Mouse (Mus musculus) telencephalon, adult 2 months (tissue): ENCODE data around the gene Opcml.
A peak's percentile ranks its signal among the peaks of the same experiment; 100 is the strongest.

Source experiments
- DNase-seq: peaks from one replicate; pipeline ENCODE4 v3.0.0-alpha.2; 2011; ENCODE audit warnings: low read depth, low spot score

The Opcml gene

DNA sequence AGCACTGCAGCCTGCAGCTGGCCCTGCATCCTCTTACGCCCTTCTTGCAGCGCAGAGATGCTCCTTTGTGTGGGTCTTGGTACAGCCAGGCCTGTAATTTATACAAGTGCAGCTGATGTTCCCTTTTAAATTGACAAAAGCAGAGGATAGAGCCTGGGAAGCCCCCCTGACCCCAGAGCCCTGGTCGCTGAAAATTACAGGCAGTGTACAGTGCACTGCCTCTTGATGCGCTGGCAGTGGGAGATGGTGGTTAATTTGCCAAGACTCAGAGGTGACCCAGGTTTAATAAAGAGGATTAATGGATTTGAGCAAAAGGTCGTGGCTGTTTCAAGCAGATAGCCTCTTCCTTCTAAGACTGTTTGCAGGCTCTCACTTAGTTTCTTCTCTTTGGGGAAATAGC, 39.9 kb downstream of the Opcml start:
- no peak for DNase-seq

DNA sequence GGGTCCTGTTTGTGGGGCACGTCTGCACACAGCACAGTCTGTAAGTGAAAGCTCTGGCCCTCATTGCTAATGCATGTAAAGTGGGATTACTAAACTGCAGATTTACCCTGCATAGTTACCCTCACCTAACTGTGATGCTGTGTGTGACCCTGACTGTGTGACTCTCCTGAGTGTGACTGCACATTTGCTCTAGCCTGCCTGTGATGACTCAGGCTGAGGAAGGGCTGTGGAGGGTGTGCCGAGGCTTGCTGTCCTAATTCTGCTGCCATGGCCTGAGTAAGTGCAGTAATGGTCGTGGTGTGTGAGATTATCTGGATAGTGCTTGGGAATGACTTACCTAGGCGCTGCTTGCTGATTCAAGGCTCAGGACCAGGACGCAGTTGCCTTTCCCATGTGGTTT, 52.2 kb downstream of the Opcml start:
- no peak for DNase-seq

- peak; percentile 52 for DNase-seq
Observed at GRCm38 (mm10) chr9:27871624-27872023, 81.0 kb downstream of the Opcml start.

GRCm38 (mm10) chr9:27889636-27890035, 99.1 kb downstream of the Opcml start:
- DNase-seq: no peak

DNA sequence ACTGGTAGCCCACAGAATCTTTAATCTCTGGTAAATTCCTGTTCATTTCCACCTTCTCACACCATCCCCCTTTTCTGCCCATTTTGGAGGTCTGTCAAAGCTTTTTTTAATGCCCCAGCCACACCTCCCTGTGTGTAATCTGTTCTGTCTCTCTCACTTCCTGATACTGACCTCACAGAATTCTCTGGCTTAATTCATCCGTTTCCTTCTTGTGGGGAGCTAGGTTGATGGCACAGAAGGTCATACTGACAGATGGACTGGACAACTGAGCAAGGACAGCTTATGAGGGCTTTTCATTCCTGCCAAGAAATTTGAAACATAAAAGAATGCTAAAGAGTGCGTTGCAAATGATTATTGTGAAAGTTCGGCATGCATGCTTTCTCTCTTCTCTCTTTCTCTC, 126.7 kb downstream of the Opcml start:
- DNase-seq: no peak

DNA sequence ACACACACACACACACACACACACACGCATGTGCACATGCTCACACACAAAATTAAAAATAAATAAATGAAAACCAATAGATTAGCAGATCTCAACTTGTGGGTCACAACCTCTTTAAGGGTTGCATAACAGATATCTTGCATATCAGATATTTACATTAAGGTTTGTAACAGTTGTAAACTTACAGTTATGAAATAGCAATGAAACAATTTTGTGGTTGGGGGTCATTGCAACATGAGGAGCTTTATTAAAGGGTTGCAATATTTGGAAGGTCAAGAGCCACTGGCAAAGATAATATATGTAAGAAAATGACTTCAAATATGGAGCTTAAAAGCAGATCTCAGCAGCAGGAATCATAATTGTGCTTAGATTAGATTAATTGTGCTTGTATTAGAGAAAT, 132.9 kb downstream of the Opcml start:
- DNase-seq: no peak

GRCm38 (mm10) chr9:27923945-27924825, 133.6 kb downstream of the Opcml start:
- peak; percentile 74 for DNase-seq

- DNase-seq: no peak
Observed at GRCm38 (mm10) chr9:27925650-27926049, 135.1 kb downstream of the Opcml start.

DNA sequence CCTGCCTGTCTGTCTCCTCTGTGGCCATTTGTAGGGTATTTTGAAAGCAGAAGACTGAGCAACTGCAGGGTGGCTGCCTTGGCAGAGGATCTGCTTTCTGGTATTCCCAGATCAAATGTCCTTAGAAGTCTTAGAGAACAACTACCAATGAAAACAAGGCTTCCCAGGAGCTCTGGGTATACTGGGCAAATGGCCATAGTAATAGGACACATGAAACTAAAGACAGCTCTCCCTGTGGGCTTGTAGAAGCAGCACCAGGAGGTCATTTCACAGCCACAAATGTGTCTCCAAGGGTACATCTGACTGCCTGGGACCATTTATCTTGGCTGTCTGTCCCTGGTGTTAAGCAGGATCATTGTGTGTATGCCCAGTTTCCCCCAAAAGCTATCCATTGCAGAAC, 146.7 kb downstream of the Opcml start:
- no peak for DNase-seq

GRCm38 (mm10) chr9:27937660-27938059, 147.1 kb downstream of the Opcml start:
- no peak for DNase-seq

GRCm38 (mm10) chr9:27945323-27946010, 154.9 kb downstream of the Opcml start:
- DNase-seq: no peak

GRCm38 (mm10) chr9:27951110-27951509, 160.5 kb downstream of the Opcml start:
- DNase-seq: no peak

- DNase-seq: peak; percentile 55
Observed at GRCm38 (mm10) chr9:27961682-27962081, 171.1 kb downstream of the Opcml start.

- peak; percentile 53 for DNase-seq
Observed at GRCm38 (mm10) chr9:27963385-27963784, 172.8 kb downstream of the Opcml start.

DNA sequence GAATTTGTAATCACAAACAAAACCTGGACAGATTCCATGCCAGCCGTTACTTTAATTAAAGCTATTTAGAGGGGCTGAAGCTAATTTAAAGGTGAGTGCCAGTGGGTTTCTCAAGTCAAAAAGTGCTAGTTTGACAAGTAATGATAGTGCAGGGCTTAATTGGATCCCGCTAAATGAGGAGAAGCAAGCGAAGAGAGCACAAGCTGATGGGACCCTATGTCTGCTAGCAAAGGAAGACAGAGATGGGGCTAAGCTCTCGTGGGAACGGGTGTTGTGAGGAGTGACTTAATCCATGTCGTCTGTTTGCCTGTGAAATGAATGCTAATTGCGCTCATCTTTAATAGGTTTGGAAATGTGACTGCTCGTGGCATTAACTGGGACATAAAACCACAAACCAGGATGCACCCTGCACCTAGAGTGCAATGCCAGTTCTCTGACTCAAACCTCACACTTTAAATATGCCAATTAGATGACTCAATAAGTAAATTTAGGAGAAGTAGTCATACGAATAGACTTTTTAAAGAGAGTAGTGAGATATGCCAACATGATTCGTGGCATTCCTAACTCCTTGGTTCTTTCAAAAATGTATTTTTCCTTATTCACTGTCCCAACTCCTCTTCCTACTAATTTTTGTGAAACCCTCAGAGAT, 174.5 kb downstream of the Opcml start:
- peak; percentile 46 for DNase-seq

- no peak for DNase-seq
Observed at GRCm38 (mm10) chr9:27968266-27968665, 177.7 kb downstream of the Opcml start.

- peak; percentile 47 for DNase-seq
Observed at GRCm38 (mm10) chr9:27972293-27972692, 181.7 kb downstream of the Opcml start.

DNA sequence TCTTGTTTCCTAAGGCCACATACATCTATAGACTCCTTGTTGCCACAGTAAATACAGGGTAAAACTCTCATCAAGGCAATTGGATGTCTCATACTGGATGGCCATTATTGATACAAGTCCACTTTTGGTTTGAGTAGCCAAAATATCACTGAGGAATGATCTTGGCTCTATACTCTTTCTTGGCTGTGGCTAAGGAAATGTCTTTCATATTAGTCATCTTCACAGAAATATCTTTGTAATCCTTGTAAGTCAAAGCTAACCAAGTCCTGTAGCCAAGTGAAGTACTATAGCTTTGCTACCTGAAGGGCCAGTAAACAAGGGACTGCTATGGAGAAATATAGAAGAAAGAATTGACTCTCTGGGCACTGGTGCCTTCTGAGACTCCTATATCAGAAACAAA, 192.0 kb downstream of the Opcml start:
- DNase-seq: no peak

DNA sequence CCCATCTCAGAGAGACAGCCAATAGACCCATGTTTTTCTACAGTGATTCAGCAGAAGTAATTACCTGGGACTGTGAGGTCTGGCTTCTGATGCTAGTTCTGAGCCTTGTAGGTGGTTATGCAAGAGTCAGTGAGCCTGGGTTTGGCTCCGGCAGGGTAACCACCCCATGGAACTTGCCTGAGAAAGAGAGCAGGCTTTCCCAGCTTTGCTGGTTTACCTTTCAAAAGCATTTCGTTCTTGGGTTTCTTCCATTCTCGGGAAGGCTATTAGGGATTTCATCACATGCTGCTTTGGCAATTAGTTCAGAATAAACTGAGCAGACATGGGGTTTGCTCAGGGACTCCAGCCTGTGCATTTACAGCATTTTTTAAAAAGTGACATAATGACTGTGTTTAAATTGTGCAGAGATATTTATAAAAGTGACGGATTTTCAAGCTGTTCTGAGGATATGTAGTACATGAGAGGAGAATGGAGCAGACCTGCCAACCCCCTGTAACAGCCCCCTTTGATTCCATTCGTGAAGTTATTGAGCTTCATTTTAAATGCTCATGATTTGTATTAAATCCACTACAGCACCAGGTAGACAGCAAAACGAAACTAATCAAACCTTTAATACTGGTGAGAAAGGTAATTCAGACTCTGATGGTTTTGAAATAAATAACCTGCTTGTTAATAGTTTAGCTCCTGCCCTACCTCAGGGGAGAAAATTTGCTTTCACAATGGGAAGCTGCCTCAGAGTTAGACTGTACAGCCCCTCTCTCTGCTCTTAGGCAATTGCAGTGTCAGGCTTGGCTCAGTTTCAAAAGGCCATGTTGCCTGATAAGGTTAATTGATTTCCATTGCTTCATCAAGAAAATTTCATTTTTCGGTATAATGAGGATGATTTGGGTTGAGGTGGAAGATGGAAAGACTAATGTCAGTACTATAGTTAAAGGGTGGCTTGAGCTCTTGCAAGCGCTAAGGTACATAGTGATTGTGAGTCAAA, 196.3 kb downstream of the Opcml start:
- no peak for DNase-seq

- no peak for DNase-seq
Observed at GRCm38 (mm10) chr9:27991611-27992010, 201.0 kb downstream of the Opcml start.

DNA sequence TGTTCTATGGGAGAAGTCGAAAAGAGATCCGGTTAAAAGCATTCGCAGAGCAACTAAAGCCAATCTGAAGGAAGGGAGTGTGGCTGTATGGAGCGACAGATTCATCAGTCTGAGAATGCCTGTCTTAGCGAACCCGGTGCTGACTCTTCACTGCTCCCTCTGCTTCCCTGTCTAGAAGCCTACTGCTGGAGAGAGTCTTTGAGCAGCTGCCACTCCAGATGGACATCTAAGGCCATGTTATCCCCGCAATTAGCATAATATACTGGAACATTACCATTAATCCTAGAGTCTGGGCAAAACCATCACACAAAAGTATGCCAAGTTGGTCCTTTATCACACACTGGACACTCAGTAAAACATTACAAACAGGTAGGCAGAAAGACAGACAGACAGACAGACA, 206.0 kb downstream of the Opcml start:
- DNase-seq: no peak
